Mouse (Mus musculus) frontal cortex, adult (tissue): ENCODE measurements at regions not wholly inside any gene's neighbourhood (a gene's known extent, or its start where the extent isn't known, plus 50 kb on each side); places are given as distances from the start of the nearest gene placed in this dataset.

ENCODE experiments used
- ATAC-seq: cut with Nextera tagmentation; 2 replicates; pipeline ENCODE4 v1.9.2; 2017; ENCODE audit warnings: mild to moderate bottlenecking, moderate library complexity, mixed read lengths; ENCODE audit not compliant: low TSS enrichment

- ATAC-seq = peak; percentile 57; the same call in 1 of the 2 replicates
These were observed 144.1 kb downstream of the Gpr37 start for GRCm38 (mm10) chr6:25546441-25546840.
